Mouse (Mus musculus): ENCODE results near the gene Olfr285. TPM values are rescaled to one million over a fixed set of nuclear protein-coding genes. Genes with fewer than 3 reads are reported as not detected.
A peak's percentile ranks its signal among the peaks of the same experiment; 100 is the strongest.

Gene Olfr285
- total and polyA plus RNA-seq, 3 experiments = 0.01 TPM; not detected in 2

DNA sequence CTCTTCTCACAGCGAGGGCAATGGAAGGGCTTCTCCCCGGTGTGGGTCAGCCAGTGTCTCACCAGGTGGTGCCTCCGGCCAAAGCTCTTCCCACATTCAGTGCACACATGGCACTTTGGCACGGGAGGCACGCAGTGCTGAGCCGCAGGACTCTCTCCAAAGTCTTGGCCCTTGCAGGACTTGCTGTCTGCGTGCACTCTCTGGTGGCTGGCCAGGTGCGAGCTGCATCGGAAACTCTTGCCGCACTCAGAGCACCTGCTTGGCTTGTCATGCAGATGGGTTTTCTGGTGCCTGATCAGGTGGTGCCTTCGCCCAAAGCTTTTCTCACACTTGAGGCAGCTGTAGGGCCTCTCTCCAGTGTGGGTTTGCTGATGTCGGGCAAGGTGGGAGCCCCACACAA lies 28.6 kb downstream of the Olfr285 start:
- H3K79me2 ChIP-seq (ENCODE audit: control insufficient read depth, insufficient read depth, low read length, poor library complexity) = no peaks in the 10 kb centered on the region
- H3K4me3 ChIP-seq (ENCODE audit: control insufficient read depth in 1 of 2, insufficient read depth in 1 of 2, low read depth in 2 of 2, low read length in 2 of 2) = no peak overlapping the region
- no peaks in the 10 kb centered on the region for H3K36me3 ChIP-seq (ENCODE audit: control insufficient read depth in 1 of 2, insufficient read depth in 2 of 2, low read length in 2 of 2)
- TF ChIP-seq JUND (IDR thresholded peaks at IDR 0.05; ENCODE audit: low read depth, low read length) (no peak), MYC (IDR thresholded peaks at IDR 0.05; ENCODE audit: low read depth, low read length) (no peak), TBP (IDR thresholded peaks at IDR 0.05; ENCODE audit: low read depth, low read length) (no peak), HCFC1 (IDR thresholded peaks at IDR 0.05; ENCODE audit: low read depth, low read length) (no peak), KAT2A (conservative IDR thresholded peaks at IDR 0.05; ENCODE audit: low read depth, low read length) (no peak), CHD1 (IDR thresholded peaks at IDR 0.05; ENCODE audit: low read depth, low read length) (no peak), NRF1 (IDR thresholded peaks at IDR 0.05; ENCODE audit: insufficient read depth, low read depth, low read length, poor library complexity, severe bottlenecking) (no peak), EP300 (IDR thresholded peaks at IDR 0.05; ENCODE audit: low read depth in 1 of 2, low read length in 2 of 2) (no peak), RAD21 (IDR thresholded peaks at IDR 0.05; ENCODE audit: low read depth, low read length) (no peak), MXI1 (IDR thresholded peaks at IDR 0.05; ENCODE audit: low read depth, low read length) (no peak), POLR2AphosphoS2 (IDR thresholded peaks at IDR 0.05; ENCODE audit: low read length) (no peak)
- H3K27ac ChIP-seq (ENCODE audit: control insufficient read depth, low read depth, low read length) = no peak overlapping the region
- H3K9me3 ChIP-seq (replicated peaks; ENCODE audit: insufficient read depth, low read length) = no peaks in the 10 kb centered on the region
- no peaks in the 10 kb centered on the region for H3K27me3 ChIP-seq (ENCODE audit: control insufficient read depth in 1 of 2, insufficient read depth in 2 of 2, low read length in 2 of 2)
- no peak overlapping the region for H3K9ac ChIP-seq (ENCODE audit: control insufficient read depth, low read depth, low read length, poor library complexity, severe bottlenecking)
- H3K4me1 ChIP-seq (ENCODE audit: control insufficient read depth in 1 of 2, insufficient read depth in 2 of 2, low read length in 2 of 2) = no peaks in the 10 kb centered on the region
- no peak for DNase-seq (ENCODE audit: low read depth, low spot score)

GRCm38 (mm10) chr15:98286418-98286817 lies 30.7 kb downstream of the Olfr285 start:
- Histone ChIP-seq H3K9me3 (replicated peaks; ENCODE audit: insufficient read depth, low read length) (no peaks in the 10 kb centered on the region), H3K9ac (ENCODE audit: control insufficient read depth, low read depth, low read length, poor library complexity, severe bottlenecking) (no peak overlapping the region), H3K79me2 (ENCODE audit: control insufficient read depth, insufficient read depth, low read length, poor library complexity) (no peaks in the 10 kb centered on the region), H3K4me3 (ENCODE audit: control insufficient read depth in 1 of 2, insufficient read depth in 1 of 2, low read depth in 2 of 2, low read length in 2 of 2) (no peak overlapping the region), H3K36me3 (ENCODE audit: control insufficient read depth in 1 of 2, insufficient read depth in 2 of 2, low read length in 2 of 2) (no peaks in the 10 kb centered on the region), H3K27me3 (ENCODE audit: control insufficient read depth in 1 of 2, insufficient read depth in 2 of 2, low read length in 2 of 2) (peaks cover 0 to 9% of the 10 kb centered on the region in 2 experiments; a peak in 2 of 4 replicates), H3K27ac (ENCODE audit: control insufficient read depth, low read depth, low read length) (no peak overlapping the region), H3K4me1 (ENCODE audit: control insufficient read depth in 1 of 2, insufficient read depth in 2 of 2, low read length in 2 of 2) (no peaks in the 10 kb centered on the region)
- TF ChIP-seq MAFK (IDR thresholded peaks at IDR 0.05; ENCODE audit: borderline replicate concordance, low read depth, low read length) (peak; percentile 90), POLR2AphosphoS5 (IDR thresholded peaks at IDR 0.05; ENCODE audit: borderline replicate concordance, low read depth, low read length) (no peak), MAZ (IDR thresholded peaks at IDR 0.05; ENCODE audit: low read depth, low read length) (no peak)
- no peak for DNase-seq (ENCODE audit: low read depth, low spot score)

Other genes with a start within 250 kb of the Olfr285 start
- gene Pfkm, start 224.8 kb downstream of the Olfr285 start, total RNA-seq (2012; rRNA removed) = 96.0 and 150 TPM in 2 replicates
- 100 to 1,000 TPM in 1 of 2 experiments, not detected in 1; 125 TPM for gene Pfkm, start 224.8 kb downstream of the Olfr285 start, polyA plus RNA-seq (2012; ENCODE audit: insufficient read depth in 1 of 2, insufficient read length in 2 of 2, low read depth in 1 of 2, low replicate concordance in 2 of 2, missing spikeins in 1 of 2)
- gene Senp1, start 223.6 kb downstream of the Olfr285 start, total RNA-seq (2012; rRNA removed) = 34.1 and 41.4 TPM in 2 replicates
- 10 to 100 TPM in 1 of 2 experiments, not detected in 1; 96.5 TPM for gene Senp1, start 223.6 kb downstream of the Olfr285 start, polyA plus RNA-seq (2012; ENCODE audit: insufficient read depth in 1 of 2, insufficient read length in 2 of 2, low read depth in 1 of 2, low replicate concordance in 2 of 2, missing spikeins in 1 of 2)
- 28.7 and 33.1 TPM in 2 replicates for gene Asb8, start 151.7 kb downstream of the Olfr285 start, total RNA-seq (2012; rRNA removed)
- 10 to 100 TPM in 1 of 2 experiments, not detected in 1; 38.2 TPM for gene Asb8, start 151.7 kb downstream of the Olfr285 start, polyA plus RNA-seq (2012; ENCODE audit: insufficient read depth in 1 of 2, insufficient read length in 2 of 2, low read depth in 1 of 2, low replicate concordance in 2 of 2, missing spikeins in 1 of 2)
- gene Ccdc184, start 150.2 kb downstream of the Olfr285 start, total RNA-seq (2012; rRNA removed) = not detected in 2 replicates
- gene Ccdc184, start 150.2 kb downstream of the Olfr285 start, polyA plus RNA-seq (2012; ENCODE audit: insufficient read depth in 1 of 2, insufficient read length in 2 of 2, low read depth in 1 of 2, low replicate concordance in 2 of 2, missing spikeins in 1 of 2) = under 1 TPM in 1 of 2 experiments, not detected in 1; 0.52 TPM
- gene Olfr288, start 121.8 kb downstream of the Olfr285 start, total RNA-seq (2012; rRNA removed) = not detected in 2 replicates
- gene Olfr288, start 121.8 kb downstream of the Olfr285 start, polyA plus RNA-seq (2012; ENCODE audit: insufficient read depth in 1 of 2, insufficient read length in 2 of 2, low read depth in 1 of 2, low replicate concordance in 2 of 2, missing spikeins in 1 of 2) = not detected
- gene Gm44579, start 96.4 kb downstream of the Olfr285 start, total RNA-seq (2012; rRNA removed) = not detected in 2 replicates
- gene Gm44579, start 96.4 kb downstream of the Olfr285 start, polyA plus RNA-seq (2012; ENCODE audit: insufficient read depth in 1 of 2, insufficient read length in 2 of 2, low read depth in 1 of 2, low replicate concordance in 2 of 2, missing spikeins in 1 of 2) = not detected
- gene Olfr287, start 96.3 kb downstream of the Olfr285 start, total RNA-seq (2012; rRNA removed) = not detected in 2 replicates
- gene Olfr287, start 96.3 kb downstream of the Olfr285 start, polyA plus RNA-seq (2012; ENCODE audit: insufficient read depth in 1 of 2, insufficient read length in 2 of 2, low read depth in 1 of 2, low replicate concordance in 2 of 2, missing spikeins in 1 of 2) = not detected
- gene Olfr286, start 82.9 kb downstream of the Olfr285 start, total RNA-seq (2012; rRNA removed) = not detected in 2 replicates
- gene Olfr286, start 82.9 kb downstream of the Olfr285 start, polyA plus RNA-seq (2012; ENCODE audit: insufficient read depth in 1 of 2, insufficient read length in 2 of 2, low read depth in 1 of 2, low replicate concordance in 2 of 2, missing spikeins in 1 of 2) = under 1 TPM in 1 of 2 experiments, not detected in 1; 0.04 TPM
- gene H1fnt, start 60.1 kb downstream of the Olfr285 start, total RNA-seq (2012; rRNA removed) = not detected in 2 replicates
- not detected for gene H1fnt, start 60.1 kb downstream of the Olfr285 start, polyA plus RNA-seq (2012; ENCODE audit: insufficient read depth in 1 of 2, insufficient read length in 2 of 2, low read depth in 1 of 2, low replicate concordance in 2 of 2, missing spikeins in 1 of 2)
- not detected in 2 replicates for gene Zfp641, start 21.2 kb downstream of the Olfr285 start, total RNA-seq (2012; rRNA removed)
- gene Zfp641, start 21.2 kb downstream of the Olfr285 start, polyA plus RNA-seq (2012; ENCODE audit: insufficient read depth in 1 of 2, insufficient read length in 2 of 2, low read depth in 1 of 2, low replicate concordance in 2 of 2, missing spikeins in 1 of 2) = not detected
- not detected in 2 replicates for gene Olfr284, start 23.6 kb upstream of the Olfr285 start, total RNA-seq (2012; rRNA removed)
- gene Olfr284, start 23.6 kb upstream of the Olfr285 start, polyA plus RNA-seq (2012; ENCODE audit: insufficient read depth in 1 of 2, insufficient read length in 2 of 2, low read depth in 1 of 2, low replicate concordance in 2 of 2, missing spikeins in 1 of 2) = not detected
- gene Olfr283, start 63.6 kb upstream of the Olfr285 start, total RNA-seq (2012; rRNA removed) = 0.20 and 0.46 TPM in 2 replicates
- gene Olfr283, start 63.6 kb upstream of the Olfr285 start, polyA plus RNA-seq (2012; ENCODE audit: insufficient read depth in 1 of 2, insufficient read length in 2 of 2, low read depth in 1 of 2, low replicate concordance in 2 of 2, missing spikeins in 1 of 2) = under 1 TPM in 1 of 2 experiments, not detected in 1; 0.11 TPM
- not detected in 2 replicates for gene Olfr282, start 113.9 kb upstream of the Olfr285 start, total RNA-seq (2012; rRNA removed)
- gene Olfr282, start 113.9 kb upstream of the Olfr285 start, polyA plus RNA-seq (2012; ENCODE audit: insufficient read depth in 1 of 2, insufficient read length in 2 of 2, low read depth in 1 of 2, low replicate concordance in 2 of 2, missing spikeins in 1 of 2) = under 1 TPM in 1 of 2 experiments, not detected in 1; 0.18 TPM
- gene Olfr281, start 135.2 kb upstream of the Olfr285 start, total RNA-seq (2012; rRNA removed) = 0.08 TPM in 1 of 2 replicates, not detected in the other
- under 1 TPM in 1 of 2 experiments, not detected in 1; 0.40 TPM for gene Olfr281, start 135.2 kb upstream of the Olfr285 start, polyA plus RNA-seq (2012; ENCODE audit: insufficient read depth in 1 of 2, insufficient read length in 2 of 2, low read depth in 1 of 2, low replicate concordance in 2 of 2, missing spikeins in 1 of 2)
- gene OR5BS1P, start 152.5 kb upstream of the Olfr285 start, total RNA-seq (2012; rRNA removed) = 0.04 TPM in 1 of 2 replicates, not detected in the other
- gene OR5BS1P, start 152.5 kb upstream of the Olfr285 start, polyA plus RNA-seq (2012; ENCODE audit: insufficient read depth in 1 of 2, insufficient read length in 2 of 2, low read depth in 1 of 2, low replicate concordance in 2 of 2, missing spikeins in 1 of 2) = not detected
- not detected in 2 replicates for gene Lalba, start 165.4 kb upstream of the Olfr285 start, total RNA-seq (2012; rRNA removed)
- not detected for gene Lalba, start 165.4 kb upstream of the Olfr285 start, polyA plus RNA-seq (2012; ENCODE audit: insufficient read depth in 1 of 2, insufficient read length in 2 of 2, low read depth in 1 of 2, low replicate concordance in 2 of 2, missing spikeins in 1 of 2)
- under 0.01 TPM in 1 of 2 replicates, not detected in the other for gene Olfr279, start 175.0 kb upstream of the Olfr285 start, total RNA-seq (2012; rRNA removed)
- 10 to 100 TPM in 1 of 2 experiments, under 1 TPM in 1; 0.03 to 81.4 TPM for gene Olfr279, start 175.0 kb upstream of the Olfr285 start, polyA plus RNA-seq (2012; ENCODE audit: insufficient read depth in 1 of 2, insufficient read length in 2 of 2, low read depth in 1 of 2, low replicate concordance in 2 of 2, missing spikeins in 1 of 2)
- gene Kansl2, start 216.9 kb upstream of the Olfr285 start, total RNA-seq (2012; rRNA removed) = 150 and 157 TPM in 2 replicates
- gene Kansl2, start 216.9 kb upstream of the Olfr285 start, polyA plus RNA-seq (2012; ENCODE audit: insufficient read depth in 1 of 2, insufficient read length in 2 of 2, low read depth in 1 of 2, low replicate concordance in 2 of 2, missing spikeins in 1 of 2) = 100 to 1,000 TPM in 1 of 2 experiments, not detected in 1; 170 TPM